Mouse (Mus musculus): Measurements from ENCODE around the gene Hbb-bh1. TPM values are rescaled to one million over a fixed set of nuclear protein-coding genes. Genes with fewer than 3 reads are reported as not detected.
A peak's percentile ranks its signal among the peaks of the same experiment; 100 is the strongest.
"Not testable (repeated sequence)": the region's sequence is repeated elsewhere in the genome, so short reads cannot be mapped to it uniquely, and the experiment has no call there.

Gene Hbb-bh1
- polyA plus RNA-seq, 1 experiment from 2014 or later: 4,428 TPM

- no peak overlapping the region for H3K4me3 ChIP-seq (ENCODE audit: low read depth, low read length)
- H3K36me3 ChIP-seq (ENCODE audit: control insufficient read depth, insufficient read depth, low read length): no peaks in the 10 kb centered on the region
- H3K9me3 ChIP-seq (ENCODE audit: control insufficient read depth, low read length): no peaks in the 10 kb centered on the region
- H3K27ac ChIP-seq (ENCODE audit: low read depth, low read length): no peak overlapping the region
- ATAC-seq (replicated peaks; ENCODE audit: low FRiP score) (peak; percentile 80), DNase-seq (ENCODE audit: low spot score) (no peak)
- 90% methylated on average over 3 of the region's 3 CpGs for WGBS
- no peaks in the 10 kb centered on the region for H3K27me3 ChIP-seq (replicated peaks; ENCODE audit: control insufficient read depth, insufficient read depth, low read length)
- H3K4me2 ChIP-seq: no peak overlapping the region
- H3K4me1 ChIP-seq (replicated peaks; ENCODE audit: control insufficient read depth, insufficient read depth, low read length): peaks cover 10% of the 10 kb centered on the region
- H3K9ac ChIP-seq (ENCODE audit: low read depth, low read length): no peak overlapping the region
These were observed 17.3 kb downstream of the Hbb-bh1 start for GRCm38 (mm10) chr7:103825536-103826254.

- Histone ChIP-seq H3K9me3 (ENCODE audit: control insufficient read depth, low read length) (no peaks in the 10 kb centered on the region), H3K27ac (ENCODE audit: low read depth, low read length) (peak overlapping the region; percentile 84), H3K4me1 (replicated peaks; ENCODE audit: control insufficient read depth, insufficient read depth, low read length) (peaks cover 9% of the 10 kb centered on the region), H3K4me2 (peak overlapping the region; percentile 35), H3K4me3 (ENCODE audit: low read depth, low read length) (no peak overlapping the region), H3K27me3 (replicated peaks; ENCODE audit: control insufficient read depth, insufficient read depth, low read length) (no peaks in the 10 kb centered on the region), H3K9ac (ENCODE audit: low read depth, low read length) (no peak overlapping the region), H3K36me3 (ENCODE audit: control insufficient read depth, insufficient read depth, low read length) (no peaks in the 10 kb centered on the region)
- WGBS: 78% methylated on average over 2 of the region's 2 CpGs
- ATAC-seq (replicated peaks; ENCODE audit: low FRiP score) (no peak), DNase-seq (ENCODE audit: low spot score) (no peak)
These were observed 18.4 kb downstream of the Hbb-bh1 start for GRCm38 (mm10) chr7:103824597-103824996.

DNA sequence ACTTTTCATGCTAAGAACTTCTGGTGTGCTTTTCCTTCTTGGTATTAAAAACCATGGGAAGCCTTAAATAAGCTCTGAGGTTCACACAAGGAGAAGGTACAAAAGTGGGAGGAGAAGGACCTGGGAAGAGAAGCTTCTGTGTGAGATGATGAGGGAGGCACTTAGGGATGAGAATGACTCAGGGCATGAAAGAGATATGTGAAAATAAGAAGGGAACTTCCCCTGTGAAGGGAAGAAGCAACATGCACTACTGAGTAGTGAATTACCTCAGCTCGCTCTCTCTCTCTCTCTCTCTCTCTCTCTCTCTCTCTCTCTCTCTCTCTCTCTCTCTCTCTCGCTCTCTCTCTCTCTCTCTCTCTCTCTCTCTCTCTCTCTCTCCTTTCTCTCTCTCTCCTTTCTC, 27.9 kb downstream of the Hbb-bh1 start:
- ATAC-seq (replicated peaks; ENCODE audit: low FRiP score); H3K4me1 ChIP-seq (replicated peaks; ENCODE audit: control insufficient read depth, insufficient read depth, low read length); H3K9ac ChIP-seq (ENCODE audit: low read depth, low read length); DNase-seq (ENCODE audit: low spot score); H3K36me3 ChIP-seq (ENCODE audit: control insufficient read depth, insufficient read depth, low read length); H3K27me3 ChIP-seq (replicated peaks; ENCODE audit: control insufficient read depth, insufficient read depth, low read length); H3K4me3 ChIP-seq (ENCODE audit: low read depth, low read length); H3K9me3 ChIP-seq (ENCODE audit: control insufficient read depth, low read length): not testable (repeated sequence)
- Histone ChIP-seq H3K27ac (ENCODE audit: low read depth, low read length) (peak overlapping the region; percentile 6; the same call in 1 of the 2 replicates), H3K4me2 (peak overlapping the region; percentile 44)
- 100% methylated on average over 1 of the region's 2 CpGs for WGBS

GRCm38 (mm10) chr7:103813766-103814165, 29.2 kb downstream of the Hbb-bh1 start, which contains the start of gene Hbb-bt:
Gene Hbb-bt (minus strand): TSS chr7:103813996.
- Histone ChIP-seq H3K27ac (ENCODE audit: low read depth, low read length) (peak within 1 kb of the TSS; percentile 89), H3K36me3 (ENCODE audit: control insufficient read depth, insufficient read depth, low read length) (no peaks in the 10 kb centered on the region), H3K9ac (ENCODE audit: low read depth, low read length) (peak within 1 kb of the TSS; percentile 46; the same call in 1 of the 2 replicates), H3K4me3 (ENCODE audit: low read depth, low read length) (peak within 1 kb of the TSS; percentile 32), H3K27me3 (replicated peaks; ENCODE audit: control insufficient read depth, insufficient read depth, low read length) (no peaks in the 10 kb centered on the region), H3K9me3 (ENCODE audit: control insufficient read depth, low read length) (no peaks in the 10 kb centered on the region), H3K4me1 (replicated peaks; ENCODE audit: control insufficient read depth, insufficient read depth, low read length) (peaks cover 9% of the 10 kb centered on the region), H3K4me2 (peak within 1 kb of the TSS; percentile 39)
- 73% methylated on average over 3 of the region's 3 CpGs for WGBS
- peak; percentile 81 for ATAC-seq (replicated peaks; ENCODE audit: low FRiP score)
- DNase-seq (ENCODE audit: low spot score): no peak

GRCm38 (mm10) chr7:103813152-103813551, 29.8 kb downstream of the Hbb-bh1 start:
- H3K4me1 ChIP-seq (replicated peaks; ENCODE audit: control insufficient read depth, insufficient read depth, low read length); H3K4me3 ChIP-seq (ENCODE audit: low read depth, low read length); DNase-seq (ENCODE audit: low spot score); H3K4me2 ChIP-seq; ATAC-seq (replicated peaks; ENCODE audit: low FRiP score); H3K27me3 ChIP-seq (replicated peaks; ENCODE audit: control insufficient read depth, insufficient read depth, low read length); H3K9me3 ChIP-seq (ENCODE audit: control insufficient read depth, low read length); H3K9ac ChIP-seq (ENCODE audit: low read depth, low read length); H3K36me3 ChIP-seq (ENCODE audit: control insufficient read depth, insufficient read depth, low read length): not testable (repeated sequence)
- WGBS: no CpG with 5 or more reads among the region's 3 CpGs
- H3K27ac ChIP-seq (ENCODE audit: low read depth, low read length): peak overlapping the region; percentile 89; the same call in 1 of the 2 replicates

GRCm38 (mm10) chr7:103812174-103812573, 30.8 kb downstream of the Hbb-bh1 start:
- Histone ChIP-seq H3K4me1 (replicated peaks; ENCODE audit: control insufficient read depth, insufficient read depth, low read length) (peaks cover 9% of the 10 kb centered on the region), H3K4me3 (ENCODE audit: low read depth, low read length) (peak overlapping the region; percentile 42), H3K27me3 (replicated peaks; ENCODE audit: control insufficient read depth, insufficient read depth, low read length) (no peaks in the 10 kb centered on the region), H3K9ac (ENCODE audit: low read depth, low read length) (peak overlapping the region; percentile 61), H3K27ac (ENCODE audit: low read depth, low read length) (peak overlapping the region; percentile 93), H3K4me2 (peak overlapping the region; percentile 51), H3K9me3 (ENCODE audit: control insufficient read depth, low read length) (no peaks in the 10 kb centered on the region), H3K36me3 (ENCODE audit: control insufficient read depth, insufficient read depth, low read length) (no peaks in the 10 kb centered on the region)
- WGBS: 30% methylated on average over 1 of the region's 1 CpGs
- ATAC-seq (replicated peaks; ENCODE audit: low FRiP score) (peak; percentile 16), DNase-seq (ENCODE audit: low spot score) (no peak)

DNA sequence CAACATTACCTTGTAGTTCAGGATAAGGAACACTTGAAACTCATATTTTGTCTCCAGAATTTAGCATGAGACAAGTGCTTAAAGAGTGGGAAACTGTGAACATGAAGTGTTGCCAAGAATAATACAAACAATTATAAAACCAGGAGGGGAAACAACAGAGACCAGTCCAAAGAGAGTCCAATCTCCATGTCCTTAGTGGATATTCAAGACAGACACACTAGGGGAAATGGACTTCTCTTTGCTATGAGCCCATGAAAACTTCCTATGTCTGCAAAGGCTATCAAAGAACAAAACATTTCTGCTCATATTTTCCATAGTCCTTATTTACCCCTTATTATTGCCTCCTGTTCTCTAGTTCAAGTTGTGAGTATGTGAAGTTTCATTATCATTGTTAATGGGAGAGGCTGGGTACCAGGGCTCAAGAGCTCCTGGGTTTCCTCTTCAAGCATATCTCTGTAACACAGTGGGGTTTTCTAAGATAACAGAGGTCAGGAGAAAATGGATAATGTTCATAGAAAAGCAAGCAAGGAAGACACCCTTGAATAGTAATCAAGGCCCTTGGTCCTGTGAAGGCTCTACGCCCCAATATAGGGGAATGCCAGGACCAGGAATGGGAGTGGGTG, 31.6 kb downstream of the Hbb-bh1 start:
- Histone ChIP-seq H3K9ac (ENCODE audit: low read depth, low read length) (no peak overlapping the region), H3K4me1 (replicated peaks; ENCODE audit: control insufficient read depth, insufficient read depth, low read length) (peaks cover 9% of the 10 kb centered on the region), H3K4me2 (peak overlapping the region; percentile 42), H3K36me3 (ENCODE audit: control insufficient read depth, insufficient read depth, low read length) (no peaks in the 10 kb centered on the region), H3K9me3 (ENCODE audit: control insufficient read depth, low read length) (no peaks in the 10 kb centered on the region), H3K4me3 (ENCODE audit: low read depth, low read length) (peak overlapping the region; percentile 10; the same call in 1 of the 2 replicates), H3K27ac (ENCODE audit: low read depth, low read length) (peak overlapping the region; percentile 84), H3K27me3 (replicated peaks; ENCODE audit: control insufficient read depth, insufficient read depth, low read length) (no peaks in the 10 kb centered on the region)
- 53% methylated on average over 1 of the region's 1 CpGs for WGBS
- peak; percentile 63 for ATAC-seq (replicated peaks; ENCODE audit: low FRiP score)
- no peak for DNase-seq (ENCODE audit: low spot score)

DNA sequence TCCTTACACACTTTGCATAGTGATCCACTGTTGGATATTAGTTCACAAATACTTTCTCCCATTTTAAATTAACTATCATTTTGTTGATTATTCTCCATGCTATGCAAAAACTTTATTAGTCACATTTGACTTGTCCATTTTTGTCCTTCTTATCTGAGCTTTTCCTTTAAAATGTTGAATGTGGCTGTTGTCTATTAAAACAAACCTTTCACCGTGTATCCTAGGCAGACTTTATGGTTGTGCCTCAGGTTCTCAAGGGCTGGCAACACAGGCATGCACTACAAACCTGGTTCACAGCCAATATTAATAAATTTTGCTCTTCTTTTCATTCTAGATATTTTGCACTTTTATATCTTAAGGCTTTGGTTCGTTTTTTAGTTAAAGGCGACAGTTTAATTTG, 32.2 kb downstream of the Hbb-bh1 start:
- Histone ChIP-seq H3K4me2 (no peak overlapping the region), H3K27me3 (replicated peaks; ENCODE audit: control insufficient read depth, insufficient read depth, low read length) (no peaks in the 10 kb centered on the region), H3K4me1 (replicated peaks; ENCODE audit: control insufficient read depth, insufficient read depth, low read length) (peaks cover 9% of the 10 kb centered on the region), H3K9ac (ENCODE audit: low read depth, low read length) (no peak overlapping the region), H3K9me3 (ENCODE audit: control insufficient read depth, low read length) (no peaks in the 10 kb centered on the region), H3K36me3 (ENCODE audit: control insufficient read depth, insufficient read depth, low read length) (no peaks in the 10 kb centered on the region), H3K27ac (ENCODE audit: low read depth, low read length) (peak overlapping the region; percentile 84), H3K4me3 (ENCODE audit: low read depth, low read length) (no peak overlapping the region)
- DNase-seq (ENCODE audit: low spot score): no peak
- 56% methylated on average over 3 of the region's 3 CpGs for WGBS
- ATAC-seq (replicated peaks; ENCODE audit: low FRiP score): no peak
